Mouse (Mus musculus): Measurements from ENCODE around the gene Pde3a. TPM values are rescaled to one million over a fixed set of nuclear protein-coding genes. Genes with fewer than 3 reads are reported as not detected.

Pde3a gene
- polyA plus RNA-seq, 1 experiment = 22.7 TPM

- 79% methylated on average over 1 of the region's 1 CpGs for WGBS
- DNase-seq = no peak
- H3K4me1 ChIP-seq (ENCODE audit: control insufficient read depth, insufficient read depth, low read length) = peaks cover 10% of the 10 kb centered on the region
- TF ChIP-seq POLR2A (IDR thresholded peaks at IDR 0.05; ENCODE audit: borderline replicate concordance, extremely low read depth, low read depth, low read length) = no peak
- TF ChIP-seq CTCF (IDR thresholded peaks at IDR 0.05; ENCODE audit: insufficient read depth, low read length) = no peak
- H3K4me3 ChIP-seq (replicated peaks; ENCODE audit: extremely low read depth, low read depth, low read length) = no peak overlapping the region
These were observed 86.8 kb downstream of the Pde3a start for GRCm38 (mm10) chr6:141335878-141336277.

GRCm38 (mm10) chr6:141336438-141336837 is 87.4 kb downstream of the Pde3a start:
- TF ChIP-seq POLR2A (IDR thresholded peaks at IDR 0.05; ENCODE audit: borderline replicate concordance, extremely low read depth, low read depth, low read length) (no peak), CTCF (IDR thresholded peaks at IDR 0.05; ENCODE audit: insufficient read depth, low read length) (no peak)
- no peak for DNase-seq
- 54% methylated on average over 4 of the region's 4 CpGs for whole genome bisulfite sequencing
- no peak overlapping the region for H3K4me3 ChIP-seq (replicated peaks; ENCODE audit: extremely low read depth, low read depth, low read length)
- H3K4me1 ChIP-seq (ENCODE audit: control insufficient read depth, insufficient read depth, low read length) = peaks cover 10% of the 10 kb centered on the region

- Histone ChIP-seq H3K4me3 (replicated peaks; ENCODE audit: extremely low read depth, low read depth, low read length) (no peak overlapping the region), H3K4me1 (ENCODE audit: control insufficient read depth, insufficient read depth, low read length) (peaks cover 6% of the 10 kb centered on the region)
- TF ChIP-seq CTCF (IDR thresholded peaks at IDR 0.05; ENCODE audit: insufficient read depth, low read length) = peak; percentile 74
- TF ChIP-seq POLR2A (IDR thresholded peaks at IDR 0.05; ENCODE audit: borderline replicate concordance, extremely low read depth, low read depth, low read length) = no peak
- 60% methylated on average over 8 of the region's 8 CpGs for WGBS
- DNase-seq = peak; percentile 27
These were observed 88.6 kb downstream of the Pde3a start for GRCm38 (mm10) chr6:141337673-141338072.

- 57% methylated on average over 2 of the region's 2 CpGs for WGBS
- Histone ChIP-seq H3K4me3 (replicated peaks; ENCODE audit: extremely low read depth, low read depth, low read length) (no peak overlapping the region), H3K4me1 (ENCODE audit: control insufficient read depth, insufficient read depth, low read length) (0 out of 2 replicates have a peak, but pooled peaks cover 2% of the 10 kb centered on the region)
- TF ChIP-seq CTCF (IDR thresholded peaks at IDR 0.05; ENCODE audit: insufficient read depth, low read length) = no peak
- no peak for TF ChIP-seq POLR2A (IDR thresholded peaks at IDR 0.05; ENCODE audit: borderline replicate concordance, extremely low read depth, low read depth, low read length)
- DNase-seq = no peak
These were observed 92.3 kb downstream of the Pde3a start for GRCm38 (mm10) chr6:141341385-141341784.

- H3K4me1 ChIP-seq (ENCODE audit: control insufficient read depth, insufficient read depth, low read length) = peaks cover 7% of the 10 kb centered on the region; the same call in 1 of the 2 replicates
- TF ChIP-seq POLR2A (IDR thresholded peaks at IDR 0.05; ENCODE audit: borderline replicate concordance, extremely low read depth, low read depth, low read length) (no peak), CTCF (IDR thresholded peaks at IDR 0.05; ENCODE audit: insufficient read depth, low read length) (no peak)
- no peak overlapping the region for H3K4me3 ChIP-seq (replicated peaks; ENCODE audit: extremely low read depth, low read depth, low read length)
- DNase-seq = no peak
- 28% methylated on average over 4 of the region's 4 CpGs for WGBS
These were observed 98.8 kb downstream of the Pde3a start for GRCm38 (mm10) chr6:141347870-141348269.

- no peak for DNase-seq
- H3K4me1 ChIP-seq (ENCODE audit: control insufficient read depth, insufficient read depth, low read length) = peaks cover 7% of the 10 kb centered on the region; the same call in 1 of the 2 replicates
- peak; percentile 51; the same call in 1 of the 2 replicates for TF ChIP-seq POLR2A (IDR thresholded peaks at IDR 0.05; ENCODE audit: borderline replicate concordance, extremely low read depth, low read depth, low read length)
- no peak for TF ChIP-seq CTCF (IDR thresholded peaks at IDR 0.05; ENCODE audit: insufficient read depth, low read length)
- WGBS = 41% methylated on average over 9 of the region's 9 CpGs
- peak overlapping the region; percentile 53 for H3K4me3 ChIP-seq (replicated peaks; ENCODE audit: extremely low read depth, low read depth, low read length)
These were observed 99.5 kb downstream of the Pde3a start for GRCm38 (mm10) chr6:141348542-141348941.

- Histone ChIP-seq H3K4me3 (replicated peaks; ENCODE audit: extremely low read depth, low read depth, low read length) (no peak overlapping the region), H3K4me1 (ENCODE audit: control insufficient read depth, insufficient read depth, low read length) (peaks cover 7% of the 10 kb centered on the region; the same call in 1 of the 2 replicates)
- no peak for TF ChIP-seq CTCF (IDR thresholded peaks at IDR 0.05; ENCODE audit: insufficient read depth, low read length)
- TF ChIP-seq POLR2A (IDR thresholded peaks at IDR 0.05; ENCODE audit: borderline replicate concordance, extremely low read depth, low read depth, low read length) = no peak
- 89% methylated on average over 5 of the region's 5 CpGs for WGBS
- DNase-seq = no peak
These were observed 101.2 kb downstream of the Pde3a start for GRCm38 (mm10) chr6:141350261-141350660.

GRCm38 (mm10) chr6:141352277-141352676 is 103.2 kb downstream of the Pde3a start:
- no peak overlapping the region for H3K4me3 ChIP-seq (replicated peaks; ENCODE audit: extremely low read depth, low read depth, low read length)
- H3K4me1 ChIP-seq (ENCODE audit: control insufficient read depth, insufficient read depth, low read length) = peaks cover 7% of the 10 kb centered on the region; the same call in 1 of the 2 replicates
- TF ChIP-seq CTCF (IDR thresholded peaks at IDR 0.05; ENCODE audit: insufficient read depth, low read length) (no peak), POLR2A (IDR thresholded peaks at IDR 0.05; ENCODE audit: borderline replicate concordance, extremely low read depth, low read depth, low read length) (no peak)
- no peak for DNase-seq
- WGBS = 42% methylated on average over 6 of the region's 6 CpGs

- Histone ChIP-seq H3K4me1 (ENCODE audit: control insufficient read depth, insufficient read depth, low read length) (no peaks in the 10 kb centered on the region), H3K4me3 (replicated peaks; ENCODE audit: extremely low read depth, low read depth, low read length) (no peak overlapping the region)
- no peak for DNase-seq
- 93% methylated on average over 3 of the region's 3 CpGs for whole genome bisulfite sequencing
- TF ChIP-seq CTCF (IDR thresholded peaks at IDR 0.05; ENCODE audit: insufficient read depth, low read length) = no peak
- TF ChIP-seq POLR2A (IDR thresholded peaks at IDR 0.05; ENCODE audit: borderline replicate concordance, extremely low read depth, low read depth, low read length) = no peak
These were observed 114.6 kb downstream of the Pde3a start for GRCm38 (mm10) chr6:141363664-141364063.

GRCm38 (mm10) chr6:141367037-141367436 is 118.0 kb downstream of the Pde3a start:
- TF ChIP-seq CTCF (IDR thresholded peaks at IDR 0.05; ENCODE audit: insufficient read depth, low read length) (no peak), POLR2A (IDR thresholded peaks at IDR 0.05; ENCODE audit: borderline replicate concordance, extremely low read depth, low read depth, low read length) (no peak)
- no peaks in the 10 kb centered on the region for H3K4me1 ChIP-seq (ENCODE audit: control insufficient read depth, insufficient read depth, low read length)
- no peak overlapping the region for H3K4me3 ChIP-seq (replicated peaks; ENCODE audit: extremely low read depth, low read depth, low read length)
- WGBS = 85% methylated on average over 5 of the region's 5 CpGs
- DNase-seq = no peak
